ENCODE assay signal across 13 mouse cellular contexts in genomic region chr7:16019256-16020094, GRCm38 (mm10). TPM values are rescaled to one million over a fixed set of nuclear protein-coding genes. Genes with fewer than 3 reads are reported as not detected.
A peak's percentile ranks its signal among the peaks of the same experiment; 100 is the strongest.
DNase-seq lines count a peak whose midpoint lies in the region; ATAC-seq and TF ChIP-seq lines count a peak whose summit lies in the region.
"Had no signal": no experiment of that assay in that cellular context is flagged by ENCODE, and none has a peak within 500 bp of the region (broad histone marks: within the 10 kb centered on the region; RNA-seq: fewer than 3 reads in every experiment).

No protein-coding gene starts in this region.

- no peak for TF ChIP-seq CTCF in intestine, postnatal 0 days (IDR thresholded peaks at IDR 0.05; ENCODE audit: low read depth)

- ATAC-seq in heart, embryonic 13.5 days (ENCODE audit: extremely low read depth, insufficient number of reproducible peaks, low FRiP score, low TSS enrichment), result no peak
- no peak for ATAC-seq in midbrain, embryonic 11.5 days (ENCODE audit: low FRiP score)
- no peak for ATAC-seq in midbrain, embryonic 15.5 days (replicated peaks)
- ATAC-seq in intestine, postnatal 0 days, result no peak
- ATAC-seq in erythroblast, adult 5-6 weeks (replicated peaks; ENCODE audit: low FRiP score, poor library complexity, severe bottlenecking), result no peak

- no peak for DNase-seq in heart, postnatal 36 days
- peak; percentile 59 for DNase-seq in midbrain, embryonic 11.5 days (ENCODE audit: low spot score, missing footprints)
- DNase-seq in Muller cell, postnatal 12 days (ENCODE audit: inconsistent ontology term), result no peak
- DNase-seq: kidney, postnatal 14 days; lung, postnatal 10 days; thymus, adult 2 months had no signal

- H3K4me2 ChIP-seq in heart, embryonic 13.5 days, result no peak overlapping the region
- no peak overlapping the region for H3K4me2 ChIP-seq in midbrain, embryonic 11.5 days
- no peak overlapping the region for H3K4me2 ChIP-seq in midbrain, embryonic 15.5 days
- H3K4me2 ChIP-seq in intestine, postnatal 0 days (replicated peaks; ENCODE audit: low read depth), result no peak overlapping the region
- H3K4me2 ChIP-seq: hindbrain, embryonic 12.5 days had no signal

- H3K27ac ChIP-seq in heart, embryonic 13.5 days (replicated peaks), result peak overlapping the region; percentile 58; the same call in 1 of the 2 replicates
- H3K27ac ChIP-seq in midbrain, embryonic 11.5 days (ENCODE audit: low read depth, low read length), result no peak overlapping the region
- no peak overlapping the region for H3K27ac ChIP-seq in midbrain, embryonic 15.5 days
- H3K27ac ChIP-seq in intestine, postnatal 0 days (ENCODE audit: low read depth, low read length), result 0 out of 2 replicates have a peak overlapping the region, but pooled peaks have one; percentile 50
- H3K27ac ChIP-seq: forebrain, embryonic 10.5 days; hindbrain, embryonic 12.5 days had no signal

- no peaks in the 10 kb centered on the region for H3K36me3 ChIP-seq in heart, embryonic 13.5 days
- no peaks in the 10 kb centered on the region for H3K36me3 ChIP-seq in midbrain, embryonic 11.5 days (ENCODE audit: control insufficient read depth, insufficient read depth, low read length)
- H3K36me3 ChIP-seq in midbrain, embryonic 15.5 days (replicated peaks), result no peaks in the 10 kb centered on the region
- no peaks in the 10 kb centered on the region for H3K36me3 ChIP-seq in intestine, postnatal 0 days (ENCODE audit: control insufficient read depth, insufficient read depth)
- H3K36me3 ChIP-seq: hindbrain, embryonic 12.5 days had no signal

- no peaks in the 10 kb centered on the region for H3K27me3 ChIP-seq in heart, embryonic 13.5 days (replicated peaks)
- no peaks in the 10 kb centered on the region for H3K27me3 ChIP-seq in midbrain, embryonic 11.5 days (ENCODE audit: control insufficient read depth, insufficient read depth, low read length)
- no peaks in the 10 kb centered on the region for H3K27me3 ChIP-seq in midbrain, embryonic 15.5 days (replicated peaks)
- no peaks in the 10 kb centered on the region for H3K27me3 ChIP-seq in intestine, postnatal 0 days (replicated peaks; ENCODE audit: control insufficient read depth, insufficient read depth, low read length)
- H3K27me3 ChIP-seq: hindbrain, embryonic 12.5 days had no signal

- WGBS in heart, embryonic 13.5 days, result 78% methylated on average over 5 of the region's 5 CpGs
- WGBS in midbrain, embryonic 11.5 days, result 93% methylated on average over 5 of the region's 5 CpGs
- WGBS in midbrain, embryonic 15.5 days, result 90% methylated on average over 5 of the region's 5 CpGs
- 69% methylated on average over 5 of the region's 5 CpGs for WGBS in intestine, postnatal 0 days

- intact Hi-C loops in heart, postnatal 36 days (cut with DNase I), result loop anchor here (2.0 kb wide), 2 partner anchors 15 to 27 kb away; partner anchors contain the start of gene Bicra

- H3K9ac ChIP-seq in heart, embryonic 13.5 days, result no peak overlapping the region
- no peak overlapping the region for H3K9ac ChIP-seq in midbrain, embryonic 11.5 days (ENCODE audit: low read length)
- H3K9ac ChIP-seq in midbrain, embryonic 15.5 days, result no peak overlapping the region
- H3K9ac ChIP-seq in intestine, postnatal 0 days (ENCODE audit: low read depth, low read length), result no peak overlapping the region
- H3K9ac ChIP-seq: hindbrain, embryonic 12.5 days had no signal

- no peak overlapping the region for H3K4me3 ChIP-seq in heart, embryonic 13.5 days
- no peak overlapping the region for H3K4me3 ChIP-seq in midbrain, embryonic 11.5 days (ENCODE audit: low read depth, low read length)
- H3K4me3 ChIP-seq in midbrain, embryonic 15.5 days, result no peak overlapping the region
- no peak overlapping the region for H3K4me3 ChIP-seq in intestine, postnatal 0 days (ENCODE audit: low read depth, low read length)
- H3K4me3 ChIP-seq: forebrain, embryonic 10.5 days; hindbrain, embryonic 12.5 days had no signal

- peaks cover 35% of the 10 kb centered on the region for H3K4me1 ChIP-seq in heart, embryonic 13.5 days
- no peaks in the 10 kb centered on the region for H3K4me1 ChIP-seq in midbrain, embryonic 11.5 days (ENCODE audit: control insufficient read depth, insufficient read depth, low read length)
- H3K4me1 ChIP-seq in midbrain, embryonic 15.5 days, result no peaks in the 10 kb centered on the region
- H3K4me1 ChIP-seq in intestine, postnatal 0 days (replicated peaks; ENCODE audit: control insufficient read depth, insufficient read depth, low read length), result no peaks in the 10 kb centered on the region

- H3K9me3 ChIP-seq in heart, embryonic 13.5 days, result no peaks in the 10 kb centered on the region
- no peaks in the 10 kb centered on the region for H3K9me3 ChIP-seq in midbrain, embryonic 11.5 days (ENCODE audit: control insufficient read depth, low read length)
- no peaks in the 10 kb centered on the region for H3K9me3 ChIP-seq in midbrain, embryonic 15.5 days
- no peaks in the 10 kb centered on the region for H3K9me3 ChIP-seq in intestine, postnatal 0 days (ENCODE audit: control insufficient read depth)
- H3K9me3 ChIP-seq: forebrain, embryonic 10.5 days; hindbrain, embryonic 12.5 days had no signal

RNA-seq across cellular contexts. Expression of gene Bicra, which starts 28.2 kb away (rescaled TPM):
- 4.6 and 5.0 TPM in 2 replicates for polyA plus RNA-seq in heart, embryonic 13.5 days (2015; fragmentation: Nextera tagmentation; extraction: Ambion mirVana)
- 1 to 10 TPM; 8.1 to 8.2 TPM for total RNA-seq in heart, postnatal 36 days (2021)
- polyA plus RNA-seq in midbrain, embryonic 11.5 days (2014; fragmentation: Nextera tagmentation; extraction: Ambion mirVana), result 5.0 and 6.1 TPM in 2 replicates
- polyA plus RNA-seq in midbrain, embryonic 15.5 days (2015; fragmentation: Nextera tagmentation; extraction: Ambion mirVana), result 9.2 TPM in 2 replicates
- 1.6 and 1.7 TPM in 2 replicates for polyA plus RNA-seq in intestine, postnatal 0 days (2015; fragmentation: Nextera tagmentation; extraction: Ambion mirVana)
- total RNA-seq in erythroblast, adult 5-6 weeks (2015; ENCODE audit: low replicate concordance), result 6.5 and 20.9 TPM in 2 replicates
- total RNA-seq in erythroblast, adult 5-6 weeks (2017; ENCODE audit: low replicate concordance), result 0.14 and 2.2 TPM in 2 replicates

RNA-seq across cellular contexts. Expression of gene Zfp541, which starts 42.1 kb away (rescaled TPM):
- 0.05 TPM in 1 of 2 replicates, not detected in the other for polyA plus RNA-seq in heart, embryonic 13.5 days (2015; fragmentation: Nextera tagmentation; extraction: Ambion mirVana)
- not detected for total RNA-seq in heart, postnatal 36 days (2021)
- polyA plus RNA-seq in midbrain, embryonic 11.5 days (2014; fragmentation: Nextera tagmentation; extraction: Ambion mirVana), result not detected in 2 replicates
- polyA plus RNA-seq in midbrain, embryonic 15.5 days (2015; fragmentation: Nextera tagmentation; extraction: Ambion mirVana), result 0.05 and 0.10 TPM in 2 replicates
- polyA plus RNA-seq in intestine, postnatal 0 days (2015; fragmentation: Nextera tagmentation; extraction: Ambion mirVana), result 0.14 TPM in 1 of 2 replicates, not detected in the other
- total RNA-seq in erythroblast, adult 5-6 weeks (2015; ENCODE audit: low replicate concordance), result not detected in 2 replicates
- 0.28 TPM in 1 of 2 replicates, not detected in the other for total RNA-seq in erythroblast, adult 5-6 weeks (2017; ENCODE audit: low replicate concordance)
- total RNA-seq: gastrocnemius, adult 8-10 months had no signal
- polyA plus RNA-seq: forebrain, embryonic 10.5 days had no signal

RNA-seq across cellular contexts. Expression of gene Ehd2, which starts 52.1 kb away (rescaled TPM):
- 37.4 and 40.2 TPM in 2 replicates for polyA plus RNA-seq in heart, embryonic 13.5 days (2015; fragmentation: Nextera tagmentation; extraction: Ambion mirVana)
- total RNA-seq in heart, postnatal 36 days (2021), result 100 to 1,000 TPM in 1 of 2 experiments, 10 to 100 TPM in 1; 93.1 to 131 TPM
- 8.9 and 10.9 TPM in 2 replicates for polyA plus RNA-seq in midbrain, embryonic 11.5 days (2014; fragmentation: Nextera tagmentation; extraction: Ambion mirVana)
- polyA plus RNA-seq in midbrain, embryonic 15.5 days (2015; fragmentation: Nextera tagmentation; extraction: Ambion mirVana), result 4.6 and 5.8 TPM in 2 replicates
- 29.3 and 30.9 TPM in 2 replicates for polyA plus RNA-seq in intestine, postnatal 0 days (2015; fragmentation: Nextera tagmentation; extraction: Ambion mirVana)
- total RNA-seq in erythroblast, adult 5-6 weeks (2015; ENCODE audit: low replicate concordance), result 0.21 and 0.58 TPM in 2 replicates
- 0.09 and 0.14 TPM in 2 replicates for total RNA-seq in erythroblast, adult 5-6 weeks (2017; ENCODE audit: low replicate concordance)

Comparison
In these comparisons a context has a peak if more than half of its experiments do, and no peak if none do; other contexts are left out.
1. H3K27ac ChIP-seq: peak in heart, embryonic 13.5 days (single experiment) and intestine, postnatal 0 days (single experiment); none in midbrain, embryonic 11.5 days (single experiment) and midbrain, embryonic 15.5 days (single experiment).